Mouse (Mus musculus): ENCODE results near the gene Rad23a. TPM values are rescaled to one million over a fixed set of nuclear protein-coding genes. Genes with fewer than 3 reads are reported as not detected.
A peak's percentile ranks its signal among the peaks of the same experiment; 100 is the strongest.

Gene Rad23a
- total RNA-seq, 1 experiment, result 76.7 TPM

DNA sequence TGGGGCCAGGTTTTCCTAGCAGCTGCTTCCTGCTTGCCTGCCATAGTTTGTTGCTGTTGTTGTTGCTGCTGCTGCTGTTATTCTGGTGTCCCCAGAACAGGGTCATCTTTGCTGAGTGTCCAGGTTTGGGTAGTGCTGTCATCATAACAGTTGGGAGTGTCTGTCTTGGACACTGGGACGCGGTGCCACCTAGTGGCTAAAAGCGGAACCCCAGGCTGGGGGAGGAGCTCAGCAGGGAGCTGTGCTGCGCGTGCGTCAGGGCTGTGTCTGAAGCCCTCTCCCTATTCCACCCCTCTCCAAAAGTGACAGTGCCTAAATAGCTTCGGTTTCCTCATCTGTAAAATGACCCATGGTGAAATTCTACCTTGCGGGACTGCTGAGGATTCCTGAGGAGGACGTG, 24.9 kb downstream of the Rad23a start:
- H3K4me1 ChIP-seq (ENCODE audit: control insufficient read depth in 2 of 2, insufficient read depth in 2 of 2, low read length in 2 of 2, poor library complexity in 1 of 2), result no peaks in the 10 kb centered on the region; a peak in 1 of 4 replicates
- in situ Hi-C loops (cut with MboI; ENCODE audit: low sequenced_read_pairs in 2 of 2, unreplicated experiment in 2 of 2), result loop anchor here (5.0 to 10.0 kb wide), 2 partner anchors 111 to 118 kb away; partner anchors contain the start of gene Lyl1 (in 1 of the 2)
- DNase-seq (ENCODE audit: low read depth, low spot score), result peak; percentile 90
- no peak overlapping the region for H3K9ac ChIP-seq (ENCODE audit: insufficient read depth, low read depth, low read length, poor library complexity, severe bottlenecking)
- no peak overlapping the region for H3K27ac ChIP-seq (ENCODE audit: insufficient read depth, low read depth, low read length, poor library complexity, severe bottlenecking)
- H3K4me3 ChIP-seq (ENCODE audit: insufficient read depth in 1 of 2, low read depth in 1 of 2, low read length in 2 of 2, poor library complexity in 1 of 2, severe bottlenecking in 1 of 2), result no peak overlapping the region
- TF ChIP-seq MAFK (IDR thresholded peaks at IDR 0.05; ENCODE audit: insufficient read depth, low read depth, low read length) (peak; percentile 33; the same call in 1 of the 2 replicates), HCFC1 (IDR thresholded peaks at IDR 0.05; ENCODE audit: borderline replicate concordance, insufficient read depth, low read length) (no peak)
- H3K36me3 ChIP-seq (ENCODE audit: control insufficient read depth, insufficient read depth, low read length, poor library complexity, severe bottlenecking), result no peaks in the 10 kb centered on the region
- H3K9me3 ChIP-seq (ENCODE audit: control insufficient read depth, insufficient read depth, low read depth, low read length), result no peaks in the 10 kb centered on the region

GRCm38 (mm10) chr8:84814555-84815441, 25.7 kb downstream of the Rad23a start:
- H3K4me1 ChIP-seq (ENCODE audit: control insufficient read depth in 2 of 2, insufficient read depth in 2 of 2, low read length in 2 of 2, poor library complexity in 1 of 2), result no peaks in the 10 kb centered on the region; a peak in 1 of 4 replicates
- no peaks in the 10 kb centered on the region for H3K9me3 ChIP-seq (ENCODE audit: control insufficient read depth, insufficient read depth, low read depth, low read length)
- in situ Hi-C loops (cut with MboI; ENCODE audit: low sequenced_read_pairs in 2 of 2, unreplicated experiment in 2 of 2), result loop anchor here (5.0 to 10.0 kb wide), 2 partner anchors 110 to 117 kb away; partner anchors contain the start of gene Lyl1 (in 1 of the 2)
- TF ChIP-seq ZNF384 (IDR thresholded peaks at IDR 0.05; ENCODE audit: low read depth, low read length), result no peak
- TF ChIP-seq MAFK (IDR thresholded peaks at IDR 0.05; ENCODE audit: insufficient read depth, low read depth, low read length), result no peak
- TF ChIP-seq ZC3H11A (IDR thresholded peaks at IDR 0.05; ENCODE audit: borderline replicate concordance, low read depth, low read length), result no peak
- no peak for TF ChIP-seq CHD2 (IDR thresholded peaks at IDR 0.05; ENCODE audit: low read depth, low read length)
- TF ChIP-seq HCFC1 (IDR thresholded peaks at IDR 0.05; ENCODE audit: borderline replicate concordance, insufficient read depth, low read length), result no peak
- H3K4me3 ChIP-seq (ENCODE audit: insufficient read depth in 1 of 2, low read depth in 1 of 2, low read length in 2 of 2, poor library complexity in 1 of 2, severe bottlenecking in 1 of 2), result no peak overlapping the region
- H3K27ac ChIP-seq (ENCODE audit: insufficient read depth, low read depth, low read length, poor library complexity, severe bottlenecking), result no peak overlapping the region
- no peaks in the 10 kb centered on the region for H3K36me3 ChIP-seq (ENCODE audit: control insufficient read depth, insufficient read depth, low read length, poor library complexity, severe bottlenecking)
- no peak for DNase-seq (ENCODE audit: low read depth, low spot score)
- no peak overlapping the region for H3K9ac ChIP-seq (ENCODE audit: insufficient read depth, low read depth, low read length, poor library complexity, severe bottlenecking)

DNA sequence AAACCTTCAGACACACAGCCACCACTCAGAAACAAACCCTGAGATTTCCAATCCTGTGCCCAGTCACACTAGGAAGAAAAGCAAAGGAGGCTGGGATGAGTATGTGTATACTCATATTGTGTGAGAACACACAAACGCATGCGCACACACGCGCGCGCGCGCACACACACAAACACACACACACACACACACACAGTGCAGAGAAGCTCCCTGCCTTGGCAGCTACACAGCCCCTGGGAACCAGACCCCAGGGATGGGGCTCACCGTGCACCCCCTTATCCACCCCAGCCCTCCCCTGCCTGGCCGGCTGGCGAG, 26.3 kb downstream of the Rad23a start:
- in situ Hi-C loops (cut with MboI; ENCODE audit: low sequenced_read_pairs in 2 of 2, unreplicated experiment in 2 of 2), result loop anchor here in 1 of 2 experiments (10.0 kb wide), 1 partner anchor 109 kb away; the partner anchor contains the start of gene Lyl1
- DNase-seq (ENCODE audit: low read depth, low spot score), result no peak
- no peaks in the 10 kb centered on the region for H3K36me3 ChIP-seq (ENCODE audit: control insufficient read depth, insufficient read depth, low read length, poor library complexity, severe bottlenecking)
- no peak overlapping the region for H3K27ac ChIP-seq (ENCODE audit: insufficient read depth, low read depth, low read length, poor library complexity, severe bottlenecking)
- no peaks in the 10 kb centered on the region; a peak in 1 of 4 replicates for H3K4me1 ChIP-seq (ENCODE audit: control insufficient read depth in 2 of 2, insufficient read depth in 2 of 2, low read length in 2 of 2, poor library complexity in 1 of 2)
- H3K9ac ChIP-seq (ENCODE audit: insufficient read depth, low read depth, low read length, poor library complexity, severe bottlenecking), result no peak overlapping the region
- TF ChIP-seq ZC3H11A (IDR thresholded peaks at IDR 0.05; ENCODE audit: borderline replicate concordance, low read depth, low read length), result no peak
- no peaks in the 10 kb centered on the region for H3K9me3 ChIP-seq (ENCODE audit: control insufficient read depth, insufficient read depth, low read depth, low read length)
- no peak overlapping the region for H3K4me3 ChIP-seq (ENCODE audit: insufficient read depth in 1 of 2, low read depth in 1 of 2, low read length in 2 of 2, poor library complexity in 1 of 2, severe bottlenecking in 1 of 2)

GRCm38 (mm10) chr8:84813830-84814229, 26.6 kb downstream of the Rad23a start:
- TF ChIP-seq MAFK (IDR thresholded peaks at IDR 0.05; ENCODE audit: insufficient read depth, low read depth, low read length), result no peak
- no peak for TF ChIP-seq ZC3H11A (IDR thresholded peaks at IDR 0.05; ENCODE audit: borderline replicate concordance, low read depth, low read length)
- TF ChIP-seq ZNF384 (IDR thresholded peaks at IDR 0.05; ENCODE audit: low read depth, low read length), result no peak
- no peak for TF ChIP-seq CHD2 (IDR thresholded peaks at IDR 0.05; ENCODE audit: low read depth, low read length)
- no peak for TF ChIP-seq HCFC1 (IDR thresholded peaks at IDR 0.05; ENCODE audit: borderline replicate concordance, insufficient read depth, low read length)
- no peak for DNase-seq (ENCODE audit: low read depth, low spot score)
- H3K27ac ChIP-seq (ENCODE audit: insufficient read depth, low read depth, low read length, poor library complexity, severe bottlenecking), result no peak overlapping the region
- no peaks in the 10 kb centered on the region for H3K36me3 ChIP-seq (ENCODE audit: control insufficient read depth, insufficient read depth, low read length, poor library complexity, severe bottlenecking)
- no peaks in the 10 kb centered on the region for H3K9me3 ChIP-seq (ENCODE audit: control insufficient read depth, insufficient read depth, low read depth, low read length)
- H3K4me1 ChIP-seq (ENCODE audit: control insufficient read depth in 2 of 2, insufficient read depth in 2 of 2, low read length in 2 of 2, poor library complexity in 1 of 2), result no peaks in the 10 kb centered on the region; a peak in 1 of 4 replicates
- H3K9ac ChIP-seq (ENCODE audit: insufficient read depth, low read depth, low read length, poor library complexity, severe bottlenecking), result no peak overlapping the region
- in situ Hi-C loops (cut with MboI; ENCODE audit: low sequenced_read_pairs in 2 of 2, unreplicated experiment in 2 of 2), result loop anchor here in 1 of 2 experiments (10.0 kb wide), 1 partner anchor 109 kb away; the partner anchor contains the start of gene Lyl1
- H3K4me3 ChIP-seq (ENCODE audit: insufficient read depth in 1 of 2, low read depth in 1 of 2, low read length in 2 of 2, poor library complexity in 1 of 2, severe bottlenecking in 1 of 2), result no peak overlapping the region

Measured in ES-E14 (cell line).